Mouse (Mus musculus) cerebellum, adult 9-10 months (tissue): ENCODE data around the gene Arhgap8.
"Not testable (repeated sequence)": the region's sequence is repeated elsewhere in the genome, so short reads cannot be mapped to it uniquely, and the experiment has no call there.

Source experiments
- DNase-seq: peaks from one replicate; pipeline ENCODE4 v3.0.0; 2022

Arhgap8 gene

DNA sequence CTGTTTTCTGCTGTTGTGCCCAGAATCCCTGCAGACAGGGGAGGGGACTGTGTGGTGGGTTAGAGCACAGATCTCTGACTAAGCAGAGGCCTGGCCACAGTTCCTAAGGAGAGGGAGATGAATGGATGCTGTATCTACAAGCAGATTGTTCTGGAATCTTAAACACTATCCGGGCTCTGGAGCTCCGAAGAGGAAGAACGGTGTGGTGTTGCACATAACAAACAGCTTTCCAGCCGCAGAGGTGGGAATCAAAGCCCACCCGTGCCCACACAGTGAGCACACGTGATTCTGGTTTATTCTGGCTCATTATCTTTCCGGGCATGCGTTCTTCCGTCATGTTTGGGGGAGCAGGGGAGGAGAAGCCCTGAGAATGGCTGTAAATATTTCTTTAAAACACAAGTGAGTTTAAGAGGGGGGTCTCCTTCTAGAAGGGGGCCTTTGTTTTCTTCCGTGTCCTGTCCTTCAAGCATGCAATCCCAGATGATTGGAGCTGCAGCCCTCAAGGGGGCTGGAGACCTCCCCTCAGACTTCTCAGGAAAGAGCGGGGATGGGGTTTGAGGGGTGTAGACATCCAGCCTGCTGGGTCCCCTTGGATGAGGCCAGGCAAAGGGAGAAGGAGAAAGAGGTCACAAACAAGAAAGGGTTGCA is 16.6 kb downstream of the Arhgap8 start:
- DNase-seq, result no peak

DNA sequence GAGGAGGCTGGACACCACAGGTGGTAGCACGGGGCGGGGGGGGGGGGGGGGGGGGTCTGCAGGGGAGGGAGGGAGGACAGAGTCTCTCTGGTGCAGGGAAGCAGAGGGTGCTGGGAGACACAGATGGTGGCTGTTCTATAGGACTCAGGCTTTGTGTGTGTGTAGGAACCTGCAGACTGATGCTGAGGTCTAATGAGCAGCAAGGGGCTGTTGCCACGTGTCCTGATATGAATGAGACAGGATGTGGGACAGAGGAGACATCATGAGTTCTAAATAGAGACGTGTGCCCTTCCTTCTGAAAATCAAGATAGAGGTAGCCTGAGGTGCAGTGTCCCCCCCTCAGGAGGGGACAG is 17.1 kb downstream of the Arhgap8 start:
- DNase-seq, result no peak

DNA sequence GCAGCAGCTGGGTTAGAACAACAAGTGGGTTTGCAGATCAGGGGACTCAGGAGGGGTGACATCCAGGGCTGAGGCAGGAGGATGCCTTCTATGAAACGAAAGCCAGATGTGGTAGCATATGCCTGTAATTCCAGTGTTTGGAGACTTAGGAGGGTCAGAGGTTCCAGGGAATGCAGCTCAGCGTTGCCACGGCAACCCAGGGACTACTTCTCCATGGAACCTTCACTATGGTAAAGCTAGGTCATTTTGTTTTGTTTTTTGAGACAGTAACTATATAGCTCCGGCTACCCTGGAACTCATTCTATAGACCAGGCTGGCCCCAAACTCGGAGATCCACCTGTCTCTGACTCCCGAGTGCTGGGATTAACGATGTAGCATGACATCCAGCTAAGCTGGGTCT is 18.4 kb downstream of the Arhgap8 start:
- DNase-seq, result no peak

GRCm38 (mm10) chr15:84741573-84741972 is 21.7 kb downstream of the Arhgap8 start:
- no peak for DNase-seq

DNA sequence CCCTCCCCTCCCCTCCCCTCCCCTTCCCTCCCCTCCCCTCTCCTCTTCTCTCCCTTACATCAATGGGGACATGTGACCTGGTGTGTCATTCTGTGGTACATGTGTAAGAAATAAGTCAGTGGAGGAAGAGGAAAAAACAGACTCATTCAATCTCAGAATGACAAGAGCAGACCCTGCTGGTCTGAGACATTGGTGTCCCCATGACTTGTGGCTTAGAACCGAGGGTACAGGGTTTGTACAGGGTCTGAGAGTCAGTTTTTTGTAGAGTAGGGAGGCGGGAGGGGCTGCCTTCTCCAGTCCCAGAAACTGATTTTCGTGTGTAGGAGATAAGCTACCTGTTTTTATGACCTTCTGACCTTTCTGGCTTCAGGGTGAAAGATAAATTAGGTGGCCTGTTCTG is 23.5 kb downstream of the Arhgap8 start:
- DNase-seq, result no peak

- DNase-seq, result no peak
Measured at GRCm38 (mm10) chr15:84744308-84744707, 24.5 kb downstream of the Arhgap8 start.

- no peak for DNase-seq
Measured at GRCm38 (mm10) chr15:84745831-84746230, 26.0 kb downstream of the Arhgap8 start.

- DNase-seq, result peak; percentile 77
Measured at GRCm38 (mm10) chr15:84754987-84755386, 35.1 kb downstream of the Arhgap8 start.

GRCm38 (mm10) chr15:84756426-84756825 is 36.6 kb downstream of the Arhgap8 start:
- DNase-seq, result no peak

GRCm38 (mm10) chr15:84758493-84758892 is 38.6 kb downstream of the Arhgap8 start:
- DNase-seq, result peak; percentile 46

GRCm38 (mm10) chr15:84762712-84763422 is 43.0 kb downstream of the Arhgap8 start:
- no peak for DNase-seq

DNA sequence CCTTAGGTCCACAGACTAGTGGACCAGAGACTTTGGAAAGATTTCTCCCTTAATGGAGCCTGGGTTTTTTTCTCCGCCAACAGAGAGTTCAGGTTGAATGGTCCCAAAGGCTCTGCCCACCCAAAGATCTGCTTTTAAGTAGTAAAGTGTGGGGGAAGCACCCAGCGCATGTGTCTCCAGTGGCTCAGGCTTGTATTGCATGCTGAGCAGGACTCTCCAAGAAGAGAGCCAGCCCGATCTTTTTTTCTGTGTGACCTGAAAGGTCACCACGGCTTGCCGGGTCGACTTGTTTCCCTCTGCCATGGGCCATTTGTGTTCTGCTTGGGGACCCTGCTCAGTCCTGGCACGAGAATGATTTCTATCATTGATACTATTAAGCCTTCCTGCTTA is 43.6 kb downstream of the Arhgap8 start:
- no peak for DNase-seq

DNA sequence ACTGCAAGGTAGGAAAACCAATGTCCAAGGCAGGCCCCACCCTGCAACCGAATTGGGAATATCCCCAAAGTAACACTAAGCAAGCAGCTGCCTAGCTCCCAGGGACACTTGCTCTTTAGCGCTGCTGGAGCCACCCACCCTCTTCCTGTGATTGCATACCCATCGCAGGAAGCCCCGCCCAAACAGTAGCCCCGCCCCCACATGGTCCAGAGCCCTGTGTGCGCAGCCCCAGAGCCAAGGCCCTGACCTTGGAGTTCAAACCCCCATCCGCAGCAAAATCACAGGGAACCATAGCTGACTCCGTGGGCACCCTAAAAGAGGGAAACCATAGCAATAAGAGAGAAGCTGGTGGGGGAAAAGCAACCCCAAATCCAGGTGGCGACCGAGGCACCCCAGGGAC is 46.8 kb downstream of the Arhgap8 start:
- no peak for DNase-seq

GRCm38 (mm10) chr15:84768531-84768930 is 48.7 kb downstream of the Arhgap8 start:
- not testable (repeated sequence) for DNase-seq

- DNase-seq, result no peak
Measured at GRCm38 (mm10) chr15:84769641-84770341, 49.9 kb downstream of the Arhgap8 start.

DNA sequence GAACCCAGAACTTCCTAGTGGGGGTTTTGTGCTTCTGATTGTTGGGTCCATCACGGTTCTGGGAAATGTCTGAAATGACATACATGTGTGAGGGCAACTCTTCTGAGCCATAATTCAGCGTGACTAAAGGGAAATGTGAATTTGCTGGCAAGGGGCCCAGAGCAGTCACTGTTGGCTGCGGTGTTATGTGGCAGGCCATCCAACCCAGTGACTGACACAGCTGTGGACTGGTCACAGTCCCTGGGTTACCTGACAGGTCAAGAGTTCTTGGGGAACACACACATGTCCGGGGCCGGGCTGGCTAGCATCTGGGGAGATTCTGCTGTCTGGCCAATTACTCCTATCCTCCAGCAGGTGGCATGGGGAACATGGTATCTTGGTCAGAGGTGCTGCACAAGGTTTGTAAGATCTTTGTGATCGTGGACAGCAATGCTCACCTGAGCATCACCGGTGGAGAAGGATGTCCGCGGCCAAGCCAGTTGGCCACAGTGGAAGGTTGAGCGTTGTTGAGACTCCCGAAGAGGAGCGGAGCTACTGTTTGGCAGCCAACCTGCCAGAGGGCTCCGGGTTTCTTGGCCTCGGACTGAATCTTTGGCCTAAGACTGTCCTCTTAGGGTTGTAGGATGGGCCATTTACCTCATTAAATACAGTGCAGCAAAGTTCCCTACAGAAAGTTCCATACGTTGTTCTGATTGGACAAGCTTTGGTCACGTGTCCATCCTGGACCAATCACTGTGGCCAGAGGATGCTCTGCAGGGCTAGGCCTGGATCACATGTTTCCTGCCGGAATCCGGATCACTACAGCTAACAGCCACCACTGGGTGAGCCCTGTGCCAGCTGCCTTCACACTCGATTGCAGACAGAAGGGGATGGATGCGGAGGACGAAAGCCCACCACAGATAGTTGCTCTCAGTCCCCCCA is 52.6 kb downstream of the Arhgap8 start:
- peak; percentile 50 for DNase-seq

DNA sequence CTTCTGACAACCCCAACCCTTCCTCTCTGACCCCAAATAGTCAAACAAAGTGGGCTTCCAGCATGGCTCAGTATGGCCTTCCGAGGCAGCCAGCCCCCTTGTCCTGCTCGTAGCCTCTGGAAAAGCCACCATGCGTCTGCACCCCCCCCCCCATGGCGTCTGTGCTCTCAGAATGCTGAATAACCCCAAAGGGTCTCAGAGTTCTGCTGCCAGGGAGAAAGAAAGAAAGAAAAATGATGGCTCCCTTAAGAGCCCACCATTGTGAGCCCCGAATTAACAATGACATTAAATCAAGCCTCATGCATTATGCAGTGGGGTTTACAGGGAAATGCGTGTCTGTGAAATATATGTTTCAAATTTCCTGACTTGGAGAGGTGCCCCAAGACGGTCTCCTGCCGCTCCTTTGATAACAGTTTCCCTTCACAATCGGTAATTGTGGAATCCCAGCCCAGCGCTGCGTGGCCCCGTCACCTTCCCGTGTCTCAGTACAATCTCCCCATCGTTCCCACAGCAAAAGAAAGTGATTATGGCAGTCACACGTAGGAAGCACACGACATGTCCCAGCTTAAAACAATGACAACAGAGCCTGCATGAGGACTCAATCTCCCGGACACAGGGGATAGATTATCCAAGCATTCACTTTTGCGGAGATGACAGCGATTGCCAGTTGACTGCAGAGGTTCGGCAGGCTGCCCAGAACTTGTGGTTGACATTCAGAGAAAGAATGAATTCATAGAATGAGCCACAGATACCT is 55.7 kb downstream of the Arhgap8 start:
- DNase-seq, result no peak

DNA sequence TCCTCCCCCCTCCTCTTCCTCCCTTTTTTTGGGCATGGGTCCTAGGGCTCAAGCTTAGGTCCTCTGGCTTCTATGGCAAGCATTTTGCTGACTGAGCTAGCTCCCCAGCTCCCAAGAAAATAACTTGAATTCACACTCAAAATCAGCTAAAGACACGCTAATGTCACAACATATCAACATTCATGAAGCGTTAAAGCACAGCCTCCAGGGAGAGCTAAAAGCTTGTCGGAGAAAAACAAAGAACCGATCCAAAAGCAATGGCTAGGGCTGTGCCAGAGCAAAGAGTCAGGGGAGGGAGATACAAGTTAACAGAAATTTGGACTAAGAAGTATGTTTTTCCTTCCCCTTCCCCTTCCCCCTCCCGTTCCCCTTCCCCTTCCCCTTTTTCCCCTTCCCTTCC is 58.7 kb downstream of the Arhgap8 start:
- no peak for DNase-seq

DNA sequence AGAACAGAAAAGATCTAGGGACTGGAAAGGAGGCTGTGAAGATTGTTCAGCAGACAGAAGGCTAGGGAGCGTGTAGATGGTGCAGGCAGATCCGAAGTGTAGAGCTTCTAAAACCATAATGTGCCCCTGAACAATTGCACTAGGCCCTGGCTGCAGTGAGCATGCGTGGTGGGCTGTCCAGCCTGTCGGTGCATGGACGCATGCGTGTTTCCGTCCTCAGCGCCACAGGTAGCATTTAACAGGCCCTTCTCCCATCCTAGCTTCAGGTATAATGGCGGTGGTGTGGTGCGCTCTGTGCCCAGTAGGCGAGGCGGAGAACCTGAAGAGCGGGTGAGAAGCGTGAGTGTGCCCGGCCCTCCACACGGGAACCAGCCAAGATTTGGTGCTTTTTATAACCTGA is 65.0 kb downstream of the Arhgap8 start:
- DNase-seq, result no peak

GRCm38 (mm10) chr15:84787161-84787560 is 67.3 kb downstream of the Arhgap8 start:
- no peak for DNase-seq

DNA sequence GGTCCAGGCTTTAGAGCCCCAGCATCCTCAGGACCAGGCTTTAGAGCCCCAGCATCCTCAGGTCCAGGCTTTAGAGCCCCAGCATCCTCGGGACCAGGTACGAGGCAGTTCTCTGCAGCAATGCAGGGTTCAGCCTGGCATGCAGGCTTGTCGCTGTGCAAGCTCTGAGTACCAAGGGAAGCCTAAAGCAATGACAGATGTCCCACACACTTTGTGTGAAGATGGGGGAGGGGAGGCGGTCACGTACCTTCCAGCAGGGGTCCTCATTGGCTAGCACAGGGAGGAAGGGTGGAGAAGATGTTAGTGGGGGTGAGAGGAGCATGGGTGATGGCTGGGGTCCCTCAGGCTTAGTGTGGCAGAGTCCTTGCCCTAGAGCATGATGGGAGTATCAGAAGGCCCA is 73.8 kb downstream of the Arhgap8 start:
- no peak for DNase-seq

DNA sequence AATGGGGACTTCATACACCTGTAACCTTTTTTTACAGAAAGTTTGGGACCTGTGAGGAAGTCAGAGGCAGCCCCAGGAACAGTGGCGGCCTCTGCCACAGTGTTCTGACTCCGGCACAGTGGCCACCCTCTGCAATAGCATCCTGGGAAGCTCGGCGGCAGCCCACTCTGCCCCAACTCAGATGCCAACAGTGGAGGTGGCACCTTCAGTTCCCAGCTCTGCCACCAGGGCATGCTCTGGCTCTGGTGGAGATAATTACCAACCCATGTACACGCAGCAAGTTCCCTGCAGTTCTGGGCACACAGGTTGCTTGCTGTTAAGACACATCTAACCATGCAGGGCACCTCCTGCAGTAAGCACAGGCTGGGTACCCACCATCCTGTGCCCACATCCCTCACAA is 80.3 kb downstream of the Arhgap8 start:
- no peak for DNase-seq
